Mouse (Mus musculus) heart, embryonic 15.5 days (tissue): Measurements from ENCODE around the gene Ccdc177. TPM values are rescaled to one million over a fixed set of nuclear protein-coding genes. Genes with fewer than 3 reads are reported as not detected.

ENCODE experiments used
- ATAC-seq: fragments of 200-750 bp; cut with Nextera tagmentation; replicated peaks from 2 replicates; pipeline ENCODE4 v1.8.0; 2017; ENCODE audit warnings: low read depth, moderate TSS enrichment; ENCODE audit not compliant: insufficient number of reproducible peaks, insufficient read depth, low FRiP score
- H3K27ac ChIP-seq: fragments of 300-500 bp; sonication (generic); 2 replicates; pipeline ENCODE4 v1.5.1; 2015; ENCODE audit warnings: mild to moderate bottlenecking, inconsistent platforms
- H3K27me3 ChIP-seq: fragments of 300-500 bp; sonication (generic); 2 replicates; pipeline ENCODE4 v1.6.1; 2015; ENCODE audit warnings: inconsistent platforms
- H3K36me3 ChIP-seq: fragments of 300-500 bp; sonication (generic); 2 replicates; pipeline ENCODE4 v1.6.1; 2015; ENCODE audit warnings: mild to moderate bottlenecking, inconsistent platforms
- H3K4me1 ChIP-seq: fragments of 300-500 bp; sonication (generic); replicated peaks from 2 replicates; pipeline ENCODE4 v1.6.1; 2015; ENCODE audit warnings: inconsistent platforms
- H3K4me2 ChIP-seq: fragments of 300-500 bp; sonication (generic); 2 replicates; pipeline ENCODE4 v1.6.1; 2015; ENCODE audit warnings: inconsistent platforms, mild to moderate bottlenecking, moderate library complexity
- H3K4me3 ChIP-seq: fragments of 300-500 bp; sonication (generic); 2 replicates; pipeline ENCODE4 v1.5.1; 2015; ENCODE audit warnings: mild to moderate bottlenecking, inconsistent platforms
- H3K9ac ChIP-seq: fragments of 300-500 bp; sonication (generic); 2 replicates; pipeline ENCODE4 v1.6.1; 2015; ENCODE audit warnings: mild to moderate bottlenecking, inconsistent platforms
- H3K9me3 ChIP-seq: fragments of 300-500 bp; sonication (generic); replicated peaks from 2 replicates; pipeline ENCODE4 v1.6.1; 2016; ENCODE audit warnings: inconsistent platforms
- WGBS: fragments of 180-500 bp; shearing (Covaris S2); methylation state at CpG from one replicate; pipeline ENCODE4 v1.1.7; 2015; ENCODE audit warnings: mixed read lengths; 5-methylcytosine and 5-hydroxymethylcytosine counted together
- polyA plus RNA-seq: library from polyadenylated mRNA; unstranded; fragments of >200 nt; fragmentation: Nextera tagmentation; extraction: Ambion mirVana; gene quantifications from 2 replicates; pipeline ENCODE4 v1.2.1, GENCODE M21; 2015

Ccdc177 gene
- polyA plus RNA-seq, 1 experiment from 2014 or later, result not detected

DNA sequence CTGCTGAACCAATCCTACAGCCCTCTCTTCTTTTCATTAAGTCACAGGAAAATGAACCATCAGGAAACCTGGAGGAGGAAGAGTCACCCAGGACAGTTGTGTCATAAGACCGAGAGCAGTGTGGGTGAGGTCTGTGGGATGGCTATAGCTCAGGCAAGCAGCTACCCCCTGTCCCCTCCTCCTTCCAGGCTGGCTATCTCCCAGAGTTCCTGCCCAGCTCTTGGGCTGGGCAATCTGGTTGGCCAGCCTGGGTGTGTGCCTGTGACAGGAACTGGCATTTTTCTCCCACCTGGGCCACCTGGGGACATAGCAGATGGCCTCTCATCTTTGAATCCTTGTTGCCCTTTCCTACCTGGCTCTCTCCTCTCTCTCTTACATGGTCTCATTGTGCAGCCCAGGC lies 23.4 kb upstream of the Ccdc177 start:
- Histone ChIP-seq H3K4me1 (peaks cover 7% of the 10 kb centered on the region; the same call in 1 of the 2 replicates), H3K4me3 (no peak overlapping the region), H3K9ac (no peak overlapping the region), H3K36me3 (no peaks in the 10 kb centered on the region), H3K27ac (no peak overlapping the region), H3K9me3 (no peaks in the 10 kb centered on the region), H3K27me3 (0 out of 2 replicates have a peak, but pooled peaks cover 4% of the 10 kb centered on the region), H3K4me2 (no peak overlapping the region)
- WGBS, result 71% methylated on average over 1 of the region's 1 CpGs
- ATAC-seq, result no peak

DNA sequence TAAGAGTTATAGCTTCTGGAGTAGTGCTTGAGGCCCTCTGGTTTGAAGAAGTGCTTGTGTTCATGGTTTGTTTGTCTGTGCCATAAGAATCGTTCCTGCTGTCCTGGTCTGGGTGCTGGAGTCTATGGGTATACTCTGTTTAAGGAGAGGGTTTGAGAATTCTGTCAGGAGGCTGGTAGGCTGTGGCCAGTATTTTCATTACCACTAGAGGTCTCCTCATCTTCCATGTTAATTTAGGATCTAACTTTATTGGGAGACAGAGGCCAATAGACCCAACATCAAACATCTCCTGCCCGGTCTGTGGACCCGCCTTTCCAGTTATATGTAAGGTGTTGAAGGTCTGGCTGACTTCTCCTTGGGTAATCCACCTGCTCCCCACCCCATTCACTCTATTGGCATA lies 22.4 kb upstream of the Ccdc177 start:
- no peak overlapping the region for H3K4me2 ChIP-seq
- H3K9ac ChIP-seq, result no peak overlapping the region
- 39% methylated on average over 3 of the region's 3 CpGs for WGBS
- H3K36me3 ChIP-seq, result no peaks in the 10 kb centered on the region
- H3K4me3 ChIP-seq, result no peak overlapping the region
- no peak for ATAC-seq
- peaks cover 10% of the 10 kb centered on the region for H3K4me1 ChIP-seq
- H3K27me3 ChIP-seq, result no peaks in the 10 kb centered on the region
- no peak overlapping the region for H3K27ac ChIP-seq
- no peaks in the 10 kb centered on the region for H3K9me3 ChIP-seq

DNA sequence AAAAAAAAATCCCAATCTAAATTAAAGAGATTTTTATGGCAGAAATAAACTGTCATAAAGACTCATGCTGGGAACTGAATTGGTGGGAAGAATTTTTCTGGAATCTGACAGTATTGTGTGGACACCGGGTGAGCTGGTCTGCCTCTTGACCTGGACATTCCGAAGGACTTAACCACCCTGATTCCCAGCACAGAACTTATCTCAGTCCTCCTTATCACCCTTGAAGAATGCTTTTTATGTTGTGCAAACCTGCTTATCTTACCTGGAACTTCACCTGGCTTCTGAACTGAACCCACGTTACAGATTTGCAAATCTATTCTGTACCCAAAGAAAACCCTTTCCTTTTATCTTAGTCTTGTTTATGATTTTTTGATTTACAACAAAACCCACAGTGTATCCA lies 21.7 kb upstream of the Ccdc177 start:
- no peaks in the 10 kb centered on the region for H3K9me3 ChIP-seq
- no peak overlapping the region for H3K4me3 ChIP-seq
- no peak overlapping the region for H3K27ac ChIP-seq
- no peak overlapping the region for H3K9ac ChIP-seq
- no peak for ATAC-seq
- no peaks in the 10 kb centered on the region for H3K27me3 ChIP-seq
- 35% methylated on average over 3 of the region's 3 CpGs for WGBS
- no peak overlapping the region for H3K4me2 ChIP-seq
- no peaks in the 10 kb centered on the region for H3K36me3 ChIP-seq
- H3K4me1 ChIP-seq, result peaks cover 5% of the 10 kb centered on the region

DNA sequence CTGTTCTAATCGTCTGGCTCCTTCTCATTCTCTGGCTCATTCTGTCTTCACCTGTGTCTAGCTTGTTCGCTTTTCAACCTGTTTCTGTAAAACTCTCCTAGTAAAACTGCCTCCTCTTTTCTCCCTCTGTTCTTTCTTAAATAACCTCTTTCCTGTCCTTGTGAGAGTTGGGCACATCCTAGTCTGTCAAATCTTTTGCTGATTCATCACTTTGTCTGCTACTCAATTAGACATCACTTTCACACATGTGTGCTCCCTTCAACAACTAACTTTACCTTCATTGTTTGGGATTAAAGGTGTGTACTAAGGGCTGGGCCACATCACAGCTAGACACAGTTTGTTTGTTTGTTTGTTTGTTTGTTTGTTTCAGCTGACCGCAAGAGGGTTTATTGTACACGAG lies 19.3 kb upstream of the Ccdc177 start:
- no peak overlapping the region for H3K4me2 ChIP-seq
- WGBS, result 91% methylated on average over 4 of the region's 4 CpGs
- H3K27me3 ChIP-seq, result no peaks in the 10 kb centered on the region
- no peaks in the 10 kb centered on the region for H3K36me3 ChIP-seq
- ATAC-seq, result no peak
- H3K4me1 ChIP-seq, result peaks cover 5% of the 10 kb centered on the region
- H3K9me3 ChIP-seq, result no peaks in the 10 kb centered on the region
- H3K4me3 ChIP-seq, result no peak overlapping the region
- no peak overlapping the region for H3K27ac ChIP-seq
- no peak overlapping the region for H3K9ac ChIP-seq

DNA sequence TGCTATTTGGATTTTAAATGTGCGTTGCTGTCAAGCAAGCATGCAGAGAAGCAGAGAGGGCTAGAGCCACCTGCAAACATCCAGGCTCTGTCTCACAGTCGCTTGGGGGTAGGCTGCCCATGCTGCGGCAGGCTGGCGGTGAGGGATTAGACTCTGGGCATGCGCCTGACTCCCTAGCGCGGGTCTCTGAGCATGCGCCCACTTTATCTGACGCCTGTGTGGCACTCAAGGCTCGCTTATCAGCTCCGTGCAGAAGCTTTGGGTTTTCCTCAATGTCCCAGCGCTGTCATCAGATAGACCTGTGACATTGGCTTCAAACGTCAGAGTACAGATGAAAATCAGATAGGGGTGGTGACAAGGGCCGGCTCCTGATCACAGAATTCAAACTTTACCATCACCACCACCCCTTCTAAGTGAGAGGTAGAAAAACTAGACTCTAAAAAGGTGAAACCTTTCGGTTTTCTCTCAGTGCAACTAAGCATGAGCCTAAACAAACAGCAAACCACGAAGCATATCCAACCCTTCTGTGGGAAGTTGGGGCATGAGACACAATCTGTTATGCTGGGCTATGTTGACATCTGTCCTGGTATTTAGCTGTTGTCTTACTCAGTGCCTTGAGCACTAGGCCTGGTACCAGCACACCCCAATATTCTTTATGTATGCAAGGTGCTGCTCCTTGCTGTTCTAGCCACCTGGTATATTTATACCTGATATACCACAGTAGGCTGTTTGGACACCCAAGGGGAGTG lies 17.9 kb upstream of the Ccdc177 start:
- H3K36me3 ChIP-seq, result no peaks in the 10 kb centered on the region
- 43% methylated on average over 16 of the region's 16 CpGs for WGBS
- H3K27me3 ChIP-seq, result no peaks in the 10 kb centered on the region
- peak; percentile 58; the same call in 1 of the 2 replicates for ATAC-seq
- H3K4me2 ChIP-seq, result peak overlapping the region; percentile 53
- peak overlapping the region; percentile 6 for H3K4me3 ChIP-seq
- no peak overlapping the region for H3K9ac ChIP-seq
- peaks cover 5% of the 10 kb centered on the region for H3K4me1 ChIP-seq
- H3K27ac ChIP-seq, result no peak overlapping the region
- H3K9me3 ChIP-seq, result no peaks in the 10 kb centered on the region

DNA sequence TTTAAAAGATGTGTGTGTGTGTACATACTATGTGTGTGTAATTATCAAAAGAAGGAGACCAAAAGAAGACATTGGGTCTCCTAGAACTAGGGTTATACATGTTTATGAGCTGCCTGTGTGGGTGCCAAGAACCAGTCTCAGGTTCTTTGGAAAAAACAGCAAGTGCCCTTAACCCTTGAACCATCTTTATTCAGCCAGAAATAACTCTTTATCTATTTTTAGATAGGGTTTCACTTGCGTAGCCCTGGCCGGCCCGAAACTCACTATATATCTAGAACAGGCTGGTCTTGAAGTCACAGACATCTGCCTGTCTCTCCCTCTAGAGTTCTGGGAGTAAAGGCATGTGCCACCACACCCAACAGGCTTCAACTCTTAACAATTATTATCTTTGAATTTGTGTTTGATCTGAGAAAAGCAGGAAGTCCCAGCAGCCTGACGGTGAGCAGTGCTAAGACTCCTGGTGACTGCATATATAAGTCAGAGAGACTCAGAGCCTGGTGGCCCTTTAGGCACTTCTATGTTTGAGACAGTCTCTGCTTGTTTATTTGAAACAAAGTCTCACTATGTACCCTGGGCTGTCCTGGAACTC lies 15.7 kb upstream of the Ccdc177 start:
- H3K4me1 ChIP-seq, result peaks cover 5% of the 10 kb centered on the region
- ATAC-seq, result no peak
- no peaks in the 10 kb centered on the region for H3K9me3 ChIP-seq
- no peak overlapping the region for H3K9ac ChIP-seq
- 26% methylated on average over 4 of the region's 4 CpGs for WGBS
- H3K27ac ChIP-seq, result no peak overlapping the region
- H3K4me3 ChIP-seq, result no peak overlapping the region
- H3K27me3 ChIP-seq, result no peaks in the 10 kb centered on the region
- no peaks in the 10 kb centered on the region for H3K36me3 ChIP-seq
- H3K4me2 ChIP-seq, result no peak overlapping the region

DNA sequence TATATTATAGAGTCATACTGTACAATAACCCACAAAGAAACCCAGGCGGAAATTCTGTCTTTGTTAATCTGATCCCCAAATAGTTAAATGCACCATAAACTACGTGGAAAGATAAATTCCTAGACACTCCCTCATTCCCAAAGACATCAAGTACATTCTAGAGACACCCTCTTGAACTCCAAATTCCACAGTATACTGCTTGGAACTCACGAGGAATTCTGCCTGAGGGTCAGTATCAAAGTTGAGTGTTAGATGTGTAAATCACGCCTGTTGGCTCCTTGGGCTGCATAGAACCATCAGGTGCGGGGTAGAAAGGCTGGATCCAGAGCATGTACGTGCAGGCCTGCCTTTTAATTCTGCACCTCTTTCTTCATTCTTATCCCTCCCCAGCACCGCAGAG lies 14.3 kb upstream of the Ccdc177 start:
- H3K27me3 ChIP-seq, result no peaks in the 10 kb centered on the region
- H3K9ac ChIP-seq, result no peak overlapping the region
- H3K27ac ChIP-seq, result no peak overlapping the region
- ATAC-seq, result no peak
- H3K9me3 ChIP-seq, result no peaks in the 10 kb centered on the region
- WGBS, result 63% methylated on average over 7 of the region's 7 CpGs
- H3K4me2 ChIP-seq, result no peak overlapping the region
- H3K36me3 ChIP-seq, result no peaks in the 10 kb centered on the region
- peaks cover 5% of the 10 kb centered on the region for H3K4me1 ChIP-seq
- no peak overlapping the region for H3K4me3 ChIP-seq

DNA sequence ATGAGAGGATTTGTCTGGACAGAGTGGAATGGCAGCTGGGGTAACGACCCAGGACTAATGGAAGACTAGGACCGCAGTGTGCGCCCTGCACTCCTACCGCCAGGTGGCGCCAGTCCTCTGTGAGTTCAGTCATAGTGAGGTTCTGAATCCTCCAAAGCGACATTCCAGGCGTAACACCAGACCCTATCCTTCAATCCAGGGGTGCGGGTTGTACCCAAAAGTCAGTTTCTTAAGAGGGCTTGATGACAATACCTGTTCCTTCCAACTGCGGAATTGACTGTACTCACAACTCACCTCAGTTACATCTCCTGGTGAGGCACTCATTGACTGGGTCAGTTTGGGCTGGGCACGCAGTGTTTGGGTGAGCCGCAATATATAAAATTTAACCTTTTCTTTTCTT lies 9.2 kb upstream of the Ccdc177 start:
- ATAC-seq, result no peak
- Histone ChIP-seq H3K36me3 (no peaks in the 10 kb centered on the region), H3K4me2 (no peak overlapping the region), H3K9ac (no peak overlapping the region), H3K9me3 (no peaks in the 10 kb centered on the region), H3K4me1 (no peaks in the 10 kb centered on the region), H3K27ac (no peak overlapping the region), H3K4me3 (no peak overlapping the region), H3K27me3 (peaks cover 12% of the 10 kb centered on the region)
- WGBS, result 18% methylated on average over 11 of the region's 11 CpGs

DNA sequence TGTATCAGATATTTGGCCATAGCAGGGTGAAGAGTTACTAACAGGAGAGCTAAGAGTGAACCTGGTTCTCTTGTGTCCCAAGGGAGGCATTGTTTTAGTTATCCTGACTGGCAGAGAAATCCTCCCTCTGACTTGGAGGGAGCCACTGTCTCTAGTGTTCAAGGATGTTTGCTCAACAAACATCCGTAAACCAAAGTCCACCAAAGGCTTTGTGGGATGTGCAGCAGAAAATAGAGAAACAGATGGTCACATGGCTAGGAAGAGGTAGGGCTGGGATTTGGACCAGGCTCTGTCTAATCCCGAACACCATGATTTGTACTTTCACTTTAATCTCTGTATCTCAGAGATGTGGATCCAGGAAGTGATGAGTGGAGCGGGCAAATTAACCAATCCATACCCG lies 3.6 kb upstream of the Ccdc177 start:
- H3K9me3 ChIP-seq, result no peaks in the 10 kb centered on the region
- peaks cover 14% of the 10 kb centered on the region for H3K4me1 ChIP-seq
- WGBS, result 67% methylated on average over 4 of the region's 4 CpGs
- H3K27ac ChIP-seq, result no peak overlapping the region
- peaks cover 53% of the 10 kb centered on the region for H3K27me3 ChIP-seq
- ATAC-seq, result no peak
- no peak overlapping the region for H3K9ac ChIP-seq
- H3K36me3 ChIP-seq, result no peaks in the 10 kb centered on the region
- H3K4me2 ChIP-seq, result no peak overlapping the region
- no peak overlapping the region for H3K4me3 ChIP-seq

DNA sequence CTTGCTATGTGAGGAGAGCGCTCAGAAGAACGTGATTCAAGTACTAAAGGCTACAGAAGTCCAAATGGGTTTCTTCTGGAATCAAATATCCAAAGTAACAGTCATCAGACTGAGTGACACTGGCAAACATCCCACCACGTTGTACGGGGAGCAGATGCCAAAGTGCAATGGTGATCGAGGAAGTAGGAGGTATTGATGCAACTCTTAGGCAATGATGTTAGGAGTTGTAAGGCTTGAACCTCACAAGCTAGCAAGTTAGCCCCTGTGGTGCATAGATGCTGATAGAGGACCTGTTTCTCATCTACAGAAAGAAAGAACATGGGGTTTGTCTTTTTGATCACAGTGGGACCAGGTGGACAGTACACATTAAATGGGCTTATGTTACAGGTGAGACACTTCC lies 2.5 kb upstream of the Ccdc177 start:
- 80% methylated on average over 5 of the region's 5 CpGs for WGBS
- peaks cover 63% of the 10 kb centered on the region for H3K27me3 ChIP-seq

DNA sequence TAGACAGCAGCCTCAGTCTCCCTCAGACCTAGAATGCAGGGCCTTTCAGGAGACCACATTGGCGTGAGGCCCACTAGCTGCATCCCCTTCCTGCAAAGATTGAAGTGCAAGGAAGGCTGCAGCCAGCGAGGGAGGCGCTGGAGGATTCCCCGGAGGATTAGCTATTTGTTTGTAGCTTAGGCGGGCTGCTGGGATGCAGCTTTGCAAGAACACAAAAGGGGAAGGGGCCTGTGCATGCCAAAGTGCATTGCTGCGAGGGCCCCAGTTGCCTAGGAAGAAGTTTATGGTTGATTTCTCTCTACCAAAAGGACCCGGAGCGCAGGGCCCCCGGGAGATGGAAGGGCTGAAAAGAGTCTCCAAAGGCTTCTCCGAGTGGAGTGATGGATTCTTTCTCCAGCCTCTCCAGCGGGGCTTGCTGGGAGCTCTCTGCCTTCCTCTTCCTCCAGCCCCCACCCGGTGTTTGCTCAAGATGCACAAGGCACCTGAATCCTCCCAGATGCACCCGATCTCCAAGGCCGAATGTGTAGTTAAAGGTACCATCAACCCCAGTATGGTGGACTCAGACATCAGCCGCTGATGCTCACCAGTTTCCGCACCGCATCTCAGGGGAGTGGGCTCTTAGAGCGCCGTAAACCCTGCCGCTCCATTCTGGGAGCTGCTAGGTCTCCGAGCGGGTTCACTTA lies 633 bp downstream of the Ccdc177 start:
- no peak overlapping the region for H3K27ac ChIP-seq
- peaks cover 84% of the 10 kb centered on the region for H3K27me3 ChIP-seq
- 3% methylated on average over 22 of the region's 22 CpGs for WGBS

More for the DNA sequence above, 2.5 kb upstream of the Ccdc177 start:
- no peaks in the 10 kb centered on the region for H3K9me3 ChIP-seq
- H3K9ac ChIP-seq, result no peak overlapping the region
- no peak overlapping the region for H3K4me3 ChIP-seq
- H3K27ac ChIP-seq, result no peak overlapping the region
- H3K36me3 ChIP-seq, result no peaks in the 10 kb centered on the region
- no peak overlapping the region for H3K4me2 ChIP-seq
- peaks cover 25% of the 10 kb centered on the region for H3K4me1 ChIP-seq
- ATAC-seq, result no peak

More for the DNA sequence above, 633 bp downstream of the Ccdc177 start:
- Histone ChIP-seq H3K4me2 (peak overlapping the region; percentile 96), H3K4me3 (peak overlapping the region; percentile 59), H3K9me3 (no peaks in the 10 kb centered on the region), H3K36me3 (no peaks in the 10 kb centered on the region), H3K9ac (no peak overlapping the region), H3K4me1 (peaks cover 34% of the 10 kb centered on the region)
- ATAC-seq, result no peak
